In the genomic region with DNA sequence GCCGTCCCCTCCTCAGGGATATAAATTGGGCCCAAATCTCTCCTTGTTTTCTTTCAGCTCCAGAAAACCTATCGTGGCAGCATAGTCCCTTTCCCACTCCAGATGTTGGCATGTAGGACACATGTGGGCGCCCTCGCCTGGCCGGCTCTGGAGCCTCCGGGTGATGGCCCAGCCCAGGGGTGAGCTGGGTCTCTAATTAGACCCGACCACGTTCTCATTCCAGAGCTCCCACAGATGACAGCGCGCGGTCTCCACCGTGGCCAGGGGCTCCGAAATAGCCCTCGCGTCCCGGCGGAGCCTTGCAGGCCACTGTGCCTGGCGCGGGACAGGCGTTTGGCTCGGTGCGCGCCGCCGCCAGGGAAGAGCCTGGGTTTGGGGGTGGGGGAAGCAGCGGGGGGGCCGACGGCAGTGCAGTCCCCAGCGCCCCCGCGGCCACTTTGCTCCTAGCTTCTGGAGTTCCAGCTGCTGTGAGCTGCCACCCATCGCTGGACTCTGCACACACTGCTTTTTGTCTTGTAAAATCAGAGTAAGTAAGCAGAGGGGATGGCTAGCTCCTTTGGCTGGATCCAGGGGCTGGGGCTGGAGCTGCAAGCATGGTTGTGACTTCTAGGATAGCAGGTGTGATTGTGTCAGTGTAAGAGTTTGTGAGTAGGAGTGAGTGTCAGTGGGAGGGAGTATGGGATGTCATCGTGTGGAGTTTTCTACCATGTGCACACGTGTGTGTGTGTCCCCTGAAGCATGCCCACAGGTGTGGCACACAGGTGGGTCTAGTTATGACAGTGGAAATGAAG, we compare ENCODE assay signal across 10 mouse cellular contexts. TPM values are rescaled to one million over a fixed set of nuclear protein-coding genes. Genes with fewer than 3 reads are reported as not detected.
DNase-seq lines count a peak whose midpoint lies in the region; ATAC-seq and TF ChIP-seq lines count a peak whose summit lies in the region.
"Had no signal": no experiment of that assay in that cellular context is flagged by ENCODE, and none has a peak within 500 bp of the region (broad histone marks: within the 10 kb centered on the region; RNA-seq: fewer than 3 reads in every experiment).

No protein-coding gene starts in this region.

- 5% methylated on average over 34 of the region's 34 CpGs for WGBS in heart, postnatal 0 days
- WGBS in midbrain, embryonic 16.5 days, result 5% methylated on average over 34 of the region's 34 CpGs

- DNase-seq in kidney, adult 18-20 months, result peak; percentile 16
- DNase-seq in kidney, adult 11 months, result no peak
- peak; percentile 47 for DNase-seq in embryo, embryonic 10 days (ENCODE audit: low spot score)
- DNase-seq in heart, postnatal 0 days (ENCODE audit: low spot score), result peak; percentile 14
- peak; percentile 12 to 58 for DNase-seq in kidney, postnatal 36 days
- DNase-seq in T-cell, adult 2 months (ENCODE audit: low spot score), result no peak

- no peak for TF ChIP-seq EP300 in heart, postnatal 0 days (IDR thresholded peaks at IDR 0.05; ENCODE audit: low read depth)

- peak overlapping the region; percentile 67 for H3K4me2 ChIP-seq in heart, postnatal 0 days (ENCODE audit: low read depth, low read length)
- peak overlapping the region; percentile 94 for H3K4me2 ChIP-seq in midbrain, embryonic 16.5 days (ENCODE audit: low read length)

- H3K4me1 ChIP-seq in heart, postnatal 0 days (ENCODE audit: control insufficient read depth, insufficient read depth), result peaks cover 12% of the 10 kb centered on the region
- H3K4me1 ChIP-seq in midbrain, embryonic 16.5 days (ENCODE audit: control insufficient read depth, insufficient read depth, low read length), result peaks cover 8% of the 10 kb centered on the region

- peak; percentile 60 for ATAC-seq in heart, postnatal 0 days (ENCODE audit: insufficient read depth, low read depth)
- ATAC-seq in midbrain, embryonic 16.5 days, result peak; percentile 72
- no peak for ATAC-seq in megakaryocyte progenitor cell, adult 5-6 weeks (replicated peaks; ENCODE audit: poor library complexity)

- H3K9me3 ChIP-seq in heart, postnatal 0 days (replicated peaks; ENCODE audit: control insufficient read depth, low read length), result no peaks in the 10 kb centered on the region
- H3K9me3 ChIP-seq in midbrain, embryonic 16.5 days (replicated peaks; ENCODE audit: control insufficient read depth, low read length, poor library complexity, severe bottlenecking), result no peaks in the 10 kb centered on the region

- H3K27ac ChIP-seq in heart, postnatal 0 days (ENCODE audit: low read depth), result no peak overlapping the region
- no peak overlapping the region for H3K27ac ChIP-seq in midbrain, embryonic 16.5 days (ENCODE audit: low read length)

- peak; percentile 33 for TF ChIP-seq CTCF in heart, postnatal 0 days (IDR thresholded peaks at IDR 0.05; ENCODE audit: low read depth)

- no peaks in the 10 kb centered on the region for H3K36me3 ChIP-seq in heart, postnatal 0 days (replicated peaks; ENCODE audit: control insufficient read depth, insufficient read depth, low read length)
- no peaks in the 10 kb centered on the region for H3K36me3 ChIP-seq in midbrain, embryonic 16.5 days (ENCODE audit: control insufficient read depth, insufficient read depth, low read length)

- no peak overlapping the region for H3K9ac ChIP-seq in heart, postnatal 0 days (replicated peaks; ENCODE audit: low read depth, low read length)
- H3K9ac ChIP-seq in midbrain, embryonic 16.5 days (ENCODE audit: low read depth, low read length), result peak overlapping the region; percentile 74

- H3K4me3 ChIP-seq in heart, postnatal 0 days (ENCODE audit: low read depth, low read length), result peak overlapping the region; percentile 42
- H3K4me3 ChIP-seq in midbrain, embryonic 16.5 days (ENCODE audit: low read depth, low read length), result peak overlapping the region; percentile 48

- no peaks in the 10 kb centered on the region for H3K27me3 ChIP-seq in heart, postnatal 0 days (ENCODE audit: control insufficient read depth, insufficient read depth, low read length)
- H3K27me3 ChIP-seq in midbrain, embryonic 16.5 days (ENCODE audit: control insufficient read depth, insufficient read depth, low read depth, low read length), result no peaks in the 10 kb centered on the region

RNA-seq across cellular contexts. Expression of a gene that starts 2.2 kb away (rescaled TPM):
- 16.8 and 22.5 TPM in 2 replicates for total RNA-seq in heart, postnatal 0 days (2014; rRNA removed; ENCODE audit: low replicate concordance)
- 3.2 and 3.7 TPM in 2 replicates for polyA plus RNA-seq in heart, postnatal 0 days (2015; fragmentation: Nextera tagmentation; extraction: Ambion mirVana)
- polyA plus RNA-seq in midbrain, embryonic 16.5 days (2015; fragmentation: Nextera tagmentation; extraction: Ambion mirVana), result 1.3 and 1.7 TPM in 2 replicates
- total RNA-seq in megakaryocyte progenitor cell, adult 5-6 weeks (2015), result not detected in 2 replicates
- total RNA-seq in megakaryocyte progenitor cell, adult 5-6 weeks (2017), result not detected in 2 replicates

RNA-seq across cellular contexts. Expression of a gene that starts 27.2 kb away (rescaled TPM):
- 0.58 and 1.3 TPM in 2 replicates for total RNA-seq in heart, postnatal 0 days (2014; rRNA removed; ENCODE audit: low replicate concordance)
- 0.65 and 1.7 TPM in 2 replicates for polyA plus RNA-seq in heart, postnatal 0 days (2015; fragmentation: Nextera tagmentation; extraction: Ambion mirVana)
- polyA plus RNA-seq in midbrain, embryonic 16.5 days (2015; fragmentation: Nextera tagmentation; extraction: Ambion mirVana), result 0.39 TPM in 1 of 2 replicates, not detected in the other
- total RNA-seq in megakaryocyte progenitor cell, adult 5-6 weeks (2015), result not detected in 2 replicates
- not detected in 2 replicates for total RNA-seq in megakaryocyte progenitor cell, adult 5-6 weeks (2017)
- total RNA-seq: gastrocnemius, adult 8-10 months had no signal
- polyA plus RNA-seq: testis, adult 2 months had no signal

Comparison
In these comparisons a context has a peak if more than half of its experiments do, and no peak if none do; other contexts are left out.
1. DNase-seq: peak in kidney, adult 18-20 months (single experiment), embryo, embryonic 10 days (single experiment), heart, postnatal 0 days (single experiment) and kidney, postnatal 36 days (2 of 2); none in kidney, adult 11 months (single experiment) and T-cell, adult 2 months (single experiment).
2. RNA of a gene that starts 2.2 kb away (total RNA-seq): 16.8 to 22.5 TPM in heart, postnatal 0 days; not detected in megakaryocyte progenitor cell, adult 5-6 weeks; every median in the first group is over 10 times any median in the second.